Mouse (Mus musculus) gastrocnemius, postnatal 4 days (tissue): ENCODE results near the gene Elf4. TPM values are rescaled to one million over a fixed set of nuclear protein-coding genes. Genes with fewer than 3 reads are reported as not detected.
"Not testable (repeated sequence)": the region's sequence is repeated elsewhere in the genome, so short reads cannot be mapped to it uniquely, and the experiment has no call there.

Experiments
- DNase-seq, 2 experiments: peaks; one replicate each; pipeline ENCODE4 v3.0.0; 2021 to 2022; ENCODE audit warnings: low spot score in 2 of 2, mixed read lengths in 2 of 2
- total RNA-seq, 2 experiments: library from RNA; stranded (reverse); gene quantifications; 2 replicates each; pipeline ENCODE4 v1.2.3; 2021

Gene Elf4
- total RNA-seq, 2 experiments from 2014 or later: 19.2 to 19.5 TPM

- DNase-seq: no peak
Measured at GRCm38 (mm10) chrX:48441548-48441947, 21.4 kb downstream of the Elf4 start.

GRCm38 (mm10) chrX:48439036-48439435 lies 23.9 kb downstream of the Elf4 start:
- no peak for DNase-seq

- not testable (repeated sequence) for DNase-seq
Measured at GRCm38 (mm10) chrX:48436082-48436481, 26.9 kb downstream of the Elf4 start.

- peak in 1 of 2 experiments; percentile 28 for DNase-seq
Measured at GRCm38 (mm10) chrX:48435477-48435900, 27.4 kb downstream of the Elf4 start.

- no peak for DNase-seq
Measured at GRCm38 (mm10) chrX:48434251-48434650, 28.7 kb downstream of the Elf4 start.

GRCm38 (mm10) chrX:48433527-48433899 lies 29.4 kb downstream of the Elf4 start:
- no peak for DNase-seq

- no peak for DNase-seq
Measured at GRCm38 (mm10) chrX:48432599-48433526, 30.1 kb downstream of the Elf4 start.

GRCm38 (mm10) chrX:48429538-48429937 lies 33.4 kb downstream of the Elf4 start:
- DNase-seq: no peak

- DNase-seq: no peak
Measured at GRCm38 (mm10) chrX:48429100-48429499, 33.8 kb downstream of the Elf4 start.

GRCm38 (mm10) chrX:48428642-48429041 lies 34.3 kb downstream of the Elf4 start:
- DNase-seq: no peak

- no peak for DNase-seq
Measured at GRCm38 (mm10) chrX:48428241-48428640, 34.7 kb downstream of the Elf4 start.

- no peak for DNase-seq
Measured at GRCm38 (mm10) chrX:48425280-48425679, 37.7 kb downstream of the Elf4 start.

- DNase-seq: peak in 1 of 2 experiments; percentile 32
Measured at GRCm38 (mm10) chrX:48424583-48424982, 38.3 kb downstream of the Elf4 start.

GRCm38 (mm10) chrX:48423671-48424070 lies 39.3 kb downstream of the Elf4 start:
- DNase-seq: no peak

- peak in 1 of 2 experiments; percentile 61 for DNase-seq
Measured at GRCm38 (mm10) chrX:48422986-48423385, 39.9 kb downstream of the Elf4 start.

GRCm38 (mm10) chrX:48418417-48418816 lies 44.5 kb downstream of the Elf4 start:
- no peak for DNase-seq

- DNase-seq: no peak
Measured at GRCm38 (mm10) chrX:48414291-48414690, 48.6 kb downstream of the Elf4 start.

- no peak for DNase-seq
Measured at GRCm38 (mm10) chrX:48412629-48413028, 50.3 kb downstream of the Elf4 start.

- DNase-seq: no peak
Measured at GRCm38 (mm10) chrX:48410388-48410776, 52.5 kb downstream of the Elf4 start.

GRCm38 (mm10) chrX:48409611-48410387 lies 53.1 kb downstream of the Elf4 start:
- DNase-seq: peak; percentile 85 to 86

- peak in 1 of 2 experiments; percentile 20 for DNase-seq
Measured at GRCm38 (mm10) chrX:48405141-48405540, 57.8 kb downstream of the Elf4 start.

GRCm38 (mm10) chrX:48399994-48400393 lies 62.9 kb downstream of the Elf4 start:
- DNase-seq: no peak
